Comparison of ENCODE assay signal across 10 mouse cellular contexts in the genomic region with DNA sequence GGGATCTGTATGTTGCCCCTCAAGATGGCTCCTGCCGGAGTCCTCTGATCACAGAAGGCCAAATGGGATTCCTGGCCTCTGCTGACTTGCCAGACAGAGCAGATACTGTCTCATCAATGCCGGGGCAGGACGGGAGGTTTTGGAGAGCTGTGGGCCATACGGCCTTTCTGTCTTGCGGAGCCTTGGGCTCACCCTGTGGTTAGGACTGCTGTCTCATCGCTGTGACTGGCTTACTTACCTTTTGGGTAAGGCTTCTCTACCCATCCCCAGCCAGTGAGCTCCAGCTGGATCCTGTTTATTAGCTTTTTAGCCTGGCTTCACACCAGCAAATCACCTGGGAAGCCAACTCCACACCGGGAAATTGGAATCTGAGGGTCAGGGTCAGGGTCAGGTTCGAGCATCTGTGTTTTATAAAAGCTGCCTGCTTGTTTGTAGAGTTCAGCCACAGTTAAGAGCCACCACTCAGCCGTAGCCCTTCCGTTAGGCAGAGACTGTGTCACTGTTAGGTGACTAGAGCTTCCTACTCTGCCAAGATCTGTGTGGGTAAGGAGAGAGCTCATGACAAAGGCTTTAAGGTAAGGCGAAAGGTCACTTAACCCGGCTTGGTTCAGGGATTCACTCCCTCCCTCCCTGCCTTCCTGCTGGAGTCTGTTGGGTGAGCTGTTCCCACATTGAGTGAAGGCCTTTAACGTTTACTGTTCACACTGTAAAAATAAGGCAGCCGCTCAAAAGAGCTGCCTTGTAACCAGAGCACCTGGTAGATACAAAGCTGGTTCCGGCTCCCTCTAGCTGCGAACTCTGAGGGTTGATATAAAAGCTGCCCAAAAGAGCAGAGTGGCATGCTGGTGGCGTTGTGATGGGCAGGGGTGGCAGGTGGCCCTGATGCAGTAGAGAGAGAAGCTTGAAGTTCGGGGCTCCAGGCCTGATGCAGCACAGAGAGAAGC.
DNase-seq lines count a peak whose midpoint lies in the region; ATAC-seq and TF ChIP-seq lines count a peak whose summit lies in the region.
"Had no signal": no experiment of that assay in that cellular context is flagged by ENCODE, and none has a peak within 500 bp of the region (broad histone marks: within the 10 kb centered on the region; RNA-seq: fewer than 3 reads in every experiment).

No protein-coding gene starts in this region.

- no peak for ATAC-seq in hindbrain, embryonic 11.5 days (ENCODE audit: low FRiP score)
- ATAC-seq in forebrain, embryonic 13.5 days = peak; percentile 42; the same call in 1 of the 2 replicates
- no peak for ATAC-seq in granulocyte monocyte progenitor cell, adult 5-6 weeks (replicated peaks; ENCODE audit: poor library complexity, severe bottlenecking)

- DNase-seq in hindbrain, embryonic 10.5 days (ENCODE audit: low spot score) = peak; percentile 49
- DNase-seq in hindbrain, embryonic 11.5 days (ENCODE audit: low spot score) = no peak
- DNase-seq in ES-E14 (ENCODE audit: low read depth, low spot score) = no peak
- no peak for DNase-seq in midbrain, embryonic 10.5 days (ENCODE audit: low spot score)
- no peak for DNase-seq in gastrocnemius, adult 8-10 months (ENCODE audit: low spot score in 2 of 2)
- DNase-seq in urinary bladder, postnatal 14 days (ENCODE audit: low spot score) = no peak
- DNase-seq: heart, postnatal 14 days; thymus, adult 18-20 months had no signal

- H3K4me1 ChIP-seq in hindbrain, embryonic 10.5 days (replicated peaks) = peaks cover 16% of the 10 kb centered on the region
- H3K4me1 ChIP-seq in hindbrain, embryonic 11.5 days (replicated peaks; ENCODE audit: control insufficient read depth, insufficient read depth, low read length) = no peaks in the 10 kb centered on the region
- H3K4me1 ChIP-seq in ES-E14 (ENCODE audit: control insufficient read depth in 2 of 2, insufficient read depth in 2 of 2, low read length in 2 of 2, poor library complexity in 1 of 2) = peaks cover 1 to 3% of the 10 kb centered on the region in 2 experiments; a peak in 2 of 4 replicates
- peaks cover 15% of the 10 kb centered on the region for H3K4me1 ChIP-seq in forebrain, embryonic 13.5 days
- peaks cover 11% of the 10 kb centered on the region for H3K4me1 ChIP-seq in midbrain, embryonic 10.5 days

- no peak overlapping the region for H3K4me2 ChIP-seq in hindbrain, embryonic 11.5 days (replicated peaks; ENCODE audit: low read depth, low read length)
- H3K4me2 ChIP-seq in forebrain, embryonic 13.5 days = no peak overlapping the region

- H3K36me3 ChIP-seq in hindbrain, embryonic 10.5 days = peaks cover 8% of the 10 kb centered on the region
- H3K36me3 ChIP-seq in hindbrain, embryonic 11.5 days (ENCODE audit: control insufficient read depth, insufficient read depth, low read length) = no peaks in the 10 kb centered on the region
- H3K36me3 ChIP-seq in ES-E14 (ENCODE audit: control insufficient read depth, insufficient read depth, low read length, poor library complexity, severe bottlenecking) = no peaks in the 10 kb centered on the region
- 0 out of 2 replicates have a peak, but pooled peaks cover under 1% of the 10 kb centered on the region for H3K36me3 ChIP-seq in forebrain, embryonic 13.5 days (ENCODE audit: poor library complexity, severe bottlenecking)
- peaks cover 15% of the 10 kb centered on the region for H3K36me3 ChIP-seq in midbrain, embryonic 10.5 days

- H3K9ac ChIP-seq in hindbrain, embryonic 11.5 days (ENCODE audit: low read depth, low read length) = no peak overlapping the region
- H3K9ac ChIP-seq in ES-E14 (ENCODE audit: insufficient read depth, low read depth, low read length, poor library complexity, severe bottlenecking) = peak overlapping the region; percentile 64; the same call in 1 of the 2 replicates
- no peak overlapping the region for H3K9ac ChIP-seq in forebrain, embryonic 13.5 days

- H3K9me3 ChIP-seq in hindbrain, embryonic 10.5 days = no peaks in the 10 kb centered on the region
- H3K9me3 ChIP-seq in hindbrain, embryonic 11.5 days (ENCODE audit: control insufficient read depth, low read length) = no peaks in the 10 kb centered on the region
- H3K9me3 ChIP-seq in ES-E14 (ENCODE audit: control insufficient read depth, insufficient read depth, low read depth, low read length) = no peaks in the 10 kb centered on the region
- H3K9me3 ChIP-seq in forebrain, embryonic 13.5 days (replicated peaks) = no peaks in the 10 kb centered on the region
- no peaks in the 10 kb centered on the region for H3K9me3 ChIP-seq in midbrain, embryonic 10.5 days (replicated peaks)

- H3K4me3 ChIP-seq in hindbrain, embryonic 10.5 days = no peak overlapping the region
- no peak overlapping the region for H3K4me3 ChIP-seq in hindbrain, embryonic 11.5 days (ENCODE audit: low read depth, low read length)
- H3K4me3 ChIP-seq in ES-E14 (ENCODE audit: insufficient read depth in 1 of 2, low read depth in 1 of 2, low read length in 2 of 2, poor library complexity in 1 of 2, severe bottlenecking in 1 of 2) = peak overlapping the region in 1 of 2 experiments; percentile 18; a peak in 2 of 4 replicates
- no peak overlapping the region for H3K4me3 ChIP-seq in forebrain, embryonic 13.5 days
- H3K4me3 ChIP-seq in midbrain, embryonic 10.5 days = no peak overlapping the region

- H3K27ac ChIP-seq in hindbrain, embryonic 10.5 days = peak overlapping the region; percentile 60
- no peak overlapping the region for H3K27ac ChIP-seq in hindbrain, embryonic 11.5 days (ENCODE audit: low read depth, low read length)
- no peak overlapping the region for H3K27ac ChIP-seq in ES-E14 (ENCODE audit: insufficient read depth, low read depth, low read length, poor library complexity, severe bottlenecking)
- peak overlapping the region; percentile 59 for H3K27ac ChIP-seq in forebrain, embryonic 13.5 days
- peak overlapping the region; percentile 70; the same call in 1 of the 2 replicates for H3K27ac ChIP-seq in midbrain, embryonic 10.5 days (replicated peaks)

- no peaks in the 10 kb centered on the region for H3K27me3 ChIP-seq in hindbrain, embryonic 10.5 days (ENCODE audit: insufficient read depth, poor library complexity, severe bottlenecking)
- H3K27me3 ChIP-seq in hindbrain, embryonic 11.5 days (ENCODE audit: control insufficient read depth, insufficient read depth, low read length) = no peaks in the 10 kb centered on the region
- H3K27me3 ChIP-seq in forebrain, embryonic 13.5 days = no peaks in the 10 kb centered on the region
- no peaks in the 10 kb centered on the region for H3K27me3 ChIP-seq in midbrain, embryonic 10.5 days (ENCODE audit: low read depth, poor library complexity, severe bottlenecking)

- in situ Hi-C loops in ES-E14 (cut with MboI; ENCODE audit: low sequenced_read_pairs in 2 of 2, unreplicated experiment in 2 of 2) = no loop called here

- 74% methylated on average over 18 of the region's 18 CpGs for WGBS in hindbrain, embryonic 10.5 days
- 66% methylated on average over 18 of the region's 18 CpGs for WGBS in hindbrain, embryonic 11.5 days
- 80% methylated on average over 18 of the region's 18 CpGs for WGBS in forebrain, embryonic 13.5 days
- 79% methylated on average over 18 of the region's 18 CpGs for WGBS in midbrain, embryonic 10.5 days

TF ChIP-seq in ES-E14, 5 proteins besides CTCF, POLR2A, EP300 and RAD21:
- no peak for TF ChIP-seq HCFC1 (IDR thresholded peaks at IDR 0.05; ENCODE audit: borderline replicate concordance, insufficient read depth, low read length)
- TF ChIP-seq CHD2 (IDR thresholded peaks at IDR 0.05; ENCODE audit: low read depth, low read length) = no peak
- TF ChIP-seq MAFK (IDR thresholded peaks at IDR 0.05; ENCODE audit: insufficient read depth, low read depth, low read length) = no peak
- TF ChIP-seq ZC3H11A (IDR thresholded peaks at IDR 0.05; ENCODE audit: borderline replicate concordance, low read depth, low read length) = no peak
- TF ChIP-seq ZNF384 (IDR thresholded peaks at IDR 0.05; ENCODE audit: low read depth, low read length) = no peak

Comparison
In these comparisons a context has a peak if more than half of its experiments do, and no peak if none do; other contexts are left out.
1. H3K27ac ChIP-seq: peak in hindbrain, embryonic 10.5 days (single experiment), forebrain, embryonic 13.5 days (single experiment) and midbrain, embryonic 10.5 days (single experiment); none in hindbrain, embryonic 11.5 days (single experiment) and ES-E14 (single experiment).